Mouse (Mus musculus) c-Kit-positive CD71-positive TER-119-negative erythroid progenitor cells, embryonic 14.5 days (primary cell): ENCODE data around the gene Slc6a3.

Experiments
- DNase-seq: peaks from one replicate; pipeline ENCODE4 v3.0.0-alpha.2; 2013; ENCODE audit warnings: low read depth

The Slc6a3 gene

GRCm38 (mm10) chr13:73536403-73536821, at the start of gene Slc6a3:
TSS of gene Slc6a3 (plus strand) at chr13:73536747.
- DNase-seq: peak; percentile 73

GRCm38 (mm10) chr13:73488105-73488504, 48.4 kb upstream of the Slc6a3 start:
- DNase-seq: no peak

GRCm38 (mm10) chr13:73488707-73489106, 47.8 kb upstream of the Slc6a3 start:
- DNase-seq: no peak

- no peak for DNase-seq
These were observed 46.6 kb upstream of the Slc6a3 start for GRCm38 (mm10) chr13:73489986-73490385.

- DNase-seq: no peak
These were observed 45.9 kb upstream of the Slc6a3 start for GRCm38 (mm10) chr13:73490564-73491170.

GRCm38 (mm10) chr13:73493183-73493582, 43.4 kb upstream of the Slc6a3 start:
- no peak for DNase-seq

GRCm38 (mm10) chr13:73494528-73494927, 42.0 kb upstream of the Slc6a3 start:
- no peak for DNase-seq

- no peak for DNase-seq
These were observed 40.4 kb upstream of the Slc6a3 start for GRCm38 (mm10) chr13:73496137-73496536.

GRCm38 (mm10) chr13:73499893-73500604, 36.5 kb upstream of the Slc6a3 start:
- peak; percentile 62 for DNase-seq

- peak; percentile 53 for DNase-seq
These were observed 33.8 kb upstream of the Slc6a3 start for GRCm38 (mm10) chr13:73502719-73503118.

GRCm38 (mm10) chr13:73505686-73506467, 30.7 kb upstream of the Slc6a3 start:
- peak; percentile 74 for DNase-seq

- DNase-seq: no peak
These were observed 27.6 kb upstream of the Slc6a3 start for GRCm38 (mm10) chr13:73508817-73509550.

GRCm38 (mm10) chr13:73509869-73510268, 26.7 kb upstream of the Slc6a3 start:
- DNase-seq: no peak

- peak; percentile 70 for DNase-seq
These were observed 23.5 kb upstream of the Slc6a3 start for GRCm38 (mm10) chr13:73512776-73513673.

- no peak for DNase-seq
These were observed 19.7 kb upstream of the Slc6a3 start for GRCm38 (mm10) chr13:73516886-73517285.

- no peak for DNase-seq
These were observed 2.8 kb upstream of the Slc6a3 start for GRCm38 (mm10) chr13:73533716-73534115.

- DNase-seq: peak; percentile 25
These were observed 1.3 kb upstream of the Slc6a3 start for GRCm38 (mm10) chr13:73535287-73535686.

GRCm38 (mm10) chr13:73536824-73537223, 277 bp downstream of the Slc6a3 start:
- no peak for DNase-seq

- no peak for DNase-seq
These were observed 27.7 kb downstream of the Slc6a3 start for GRCm38 (mm10) chr13:73564201-73564600.

- DNase-seq: no peak
These were observed 38.5 kb downstream of the Slc6a3 start for GRCm38 (mm10) chr13:73575051-73575450.

- no peak for DNase-seq
These were observed 40.7 kb downstream of the Slc6a3 start for GRCm38 (mm10) chr13:73577277-73577676.
